Mouse (Mus musculus) cerebellum, adult 9-11 months (tissue): ENCODE data around the gene Creb3.

ENCODE experiments used
- DNase-seq: peaks from one replicate; pipeline ENCODE4 v3.0.0; 2022

Gene Creb3

GRCm38 (mm10) chr4:43558631-43559356, 3.3 kb upstream of the Creb3 start:
- DNase-seq, result no peak

GRCm38 (mm10) chr4:43559519-43560242, 2.5 kb upstream of the Creb3 start:
- no peak for DNase-seq

- DNase-seq, result no peak
Measured at GRCm38 (mm10) chr4:43560243-43560611, 1.9 kb upstream of the Creb3 start.

DNA sequence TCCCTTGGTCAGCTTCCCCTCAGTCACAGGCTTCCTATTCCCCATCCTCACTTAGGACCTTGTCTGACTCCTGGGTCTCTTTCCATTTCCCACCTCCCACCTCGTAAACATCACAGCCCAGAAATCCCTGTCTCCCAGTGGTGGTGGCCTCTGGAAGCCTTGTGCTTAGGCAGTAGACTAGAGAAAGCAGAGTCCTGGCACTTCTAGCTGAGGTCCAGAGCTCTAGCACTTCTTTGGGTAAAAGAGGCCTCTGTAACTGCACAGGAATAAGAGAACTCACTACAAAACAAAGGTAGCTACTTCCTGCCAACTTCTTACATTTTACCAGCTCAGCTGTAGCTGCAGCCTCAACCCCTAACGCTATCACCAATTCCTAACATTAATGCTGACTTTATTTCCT, 1.2 kb upstream of the Creb3 start:
- DNase-seq, result no peak

- no peak for DNase-seq
Measured at GRCm38 (mm10) chr4:43561436-43561996, 616 bp upstream of the Creb3 start.

DNA sequence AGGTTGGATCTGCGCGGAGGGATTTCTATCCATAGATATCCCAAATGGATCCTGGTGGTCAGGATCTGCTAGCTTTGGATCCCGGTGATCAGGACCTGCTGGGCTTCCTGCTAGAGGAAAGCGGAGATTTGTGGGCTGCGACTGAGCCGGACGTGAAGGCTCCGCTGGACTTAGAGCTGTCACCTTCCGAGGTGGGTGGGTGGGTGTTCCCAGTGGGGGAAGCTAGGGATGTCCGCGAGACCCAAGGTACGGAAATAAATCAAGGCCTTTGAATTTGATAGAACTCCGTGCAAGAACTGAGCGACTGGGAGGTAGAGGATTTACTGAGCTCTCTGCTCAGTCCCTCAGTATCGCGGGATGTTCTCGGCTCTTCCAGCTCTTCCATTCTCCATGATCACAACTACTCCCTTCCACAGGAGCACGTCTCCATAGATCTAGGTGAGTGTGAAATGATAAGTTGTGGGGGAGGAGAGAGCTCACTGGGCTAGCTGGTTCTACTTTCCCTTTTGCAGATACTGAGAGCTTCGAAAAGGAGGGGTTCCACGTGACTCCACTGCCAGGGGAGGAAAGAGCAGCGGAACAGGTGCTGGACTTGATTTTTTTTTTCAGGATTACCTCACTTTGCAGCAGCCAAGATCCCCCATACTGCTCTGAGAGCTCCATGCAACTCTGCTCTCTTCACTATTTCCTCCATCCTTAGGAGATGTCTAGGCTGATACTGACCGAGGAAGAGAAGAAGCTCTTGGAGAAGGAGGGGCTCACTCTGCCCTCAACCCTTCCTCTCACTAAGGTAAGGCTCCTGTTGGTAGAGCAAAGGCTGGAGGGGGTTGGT, 853 bp downstream of the Creb3 start:
- no peak for DNase-seq

- DNase-seq, result no peak
Measured at GRCm38 (mm10) chr4:43563601-43563875, 1.4 kb downstream of the Creb3 start.

DNA sequence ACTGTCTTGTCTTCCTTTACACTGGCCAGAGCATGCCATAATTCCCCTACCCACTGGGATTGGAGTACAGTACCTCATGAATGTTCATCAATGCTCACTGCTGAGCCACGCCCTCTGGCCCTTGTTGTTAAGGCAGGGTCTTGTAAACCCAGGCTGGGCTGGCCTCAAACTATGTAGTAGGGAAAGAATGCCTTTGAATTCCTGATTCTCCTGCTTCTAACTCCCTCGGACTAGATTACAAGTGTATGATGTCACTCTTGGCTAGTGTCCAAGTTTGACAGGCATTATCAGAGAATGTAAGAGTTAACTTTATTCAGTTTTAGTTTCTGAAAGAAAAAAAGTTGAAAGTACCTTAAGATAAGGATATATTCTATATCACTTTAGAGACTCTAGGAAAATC, 2.1 kb downstream of the Creb3 start:
- no peak for DNase-seq

DNA sequence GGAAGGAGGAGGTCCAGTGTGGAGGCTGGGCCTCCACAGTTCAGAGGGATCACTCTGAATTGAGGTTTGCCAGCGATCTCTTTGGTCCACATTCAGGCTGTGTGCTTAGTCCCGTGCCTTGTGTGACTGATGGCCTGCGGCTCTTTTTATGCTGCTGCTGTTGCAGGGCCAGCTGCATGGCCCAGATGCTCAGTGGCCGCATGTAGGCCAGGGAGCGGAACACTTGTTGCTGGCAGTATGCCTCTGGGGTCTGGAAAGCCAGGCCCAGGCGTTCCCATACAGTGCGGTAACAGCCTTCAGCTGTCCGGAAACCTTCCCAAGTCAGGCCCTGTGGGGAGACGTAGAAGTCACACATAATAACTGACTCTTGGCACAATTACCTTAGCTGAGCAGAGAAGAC, 5.0 kb downstream of the Creb3 start:
- DNase-seq, result no peak

- no peak for DNase-seq
Measured at GRCm38 (mm10) chr4:43571395-43572045, 9.4 kb downstream of the Creb3 start.

DNA sequence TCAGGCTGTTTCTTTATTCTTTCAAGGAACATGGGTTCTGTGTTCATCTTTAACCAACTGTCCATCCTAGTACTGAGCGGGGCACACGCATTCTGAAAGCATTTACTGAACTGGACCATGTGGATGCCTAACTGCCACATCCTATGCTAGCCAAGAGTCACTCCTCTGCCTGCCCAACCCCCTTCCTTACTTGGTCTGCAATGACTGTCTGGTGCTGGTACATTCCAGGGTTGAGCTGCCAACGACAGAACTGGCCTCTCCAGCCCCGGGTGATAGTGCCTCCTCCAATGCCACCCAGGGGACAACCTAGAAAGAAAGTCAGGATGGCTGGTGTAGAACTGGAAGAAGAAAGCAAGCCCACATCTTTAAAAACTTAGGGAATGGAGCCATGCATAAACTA, 11.4 kb downstream of the Creb3 start:
- DNase-seq, result peak; percentile 5

DNA sequence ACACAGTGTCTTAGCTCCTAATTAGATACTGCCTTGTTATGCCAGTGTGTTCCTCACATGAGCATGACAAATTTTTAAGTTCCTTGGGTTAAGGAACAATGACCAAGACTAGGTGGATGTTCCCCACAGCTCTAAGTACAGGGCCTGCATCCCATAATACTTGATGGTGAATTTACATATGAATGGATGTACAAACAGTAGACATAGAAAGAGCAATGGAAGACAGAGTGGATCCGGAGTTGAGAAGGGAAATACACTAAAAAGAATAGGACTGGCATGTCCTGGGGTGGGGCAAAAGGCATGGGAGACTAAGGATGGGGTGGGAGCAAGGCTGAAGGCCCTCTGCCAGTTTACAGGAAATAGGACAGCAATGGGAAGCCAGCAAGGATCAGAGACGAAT, 13.2 kb downstream of the Creb3 start:
- no peak for DNase-seq

DNA sequence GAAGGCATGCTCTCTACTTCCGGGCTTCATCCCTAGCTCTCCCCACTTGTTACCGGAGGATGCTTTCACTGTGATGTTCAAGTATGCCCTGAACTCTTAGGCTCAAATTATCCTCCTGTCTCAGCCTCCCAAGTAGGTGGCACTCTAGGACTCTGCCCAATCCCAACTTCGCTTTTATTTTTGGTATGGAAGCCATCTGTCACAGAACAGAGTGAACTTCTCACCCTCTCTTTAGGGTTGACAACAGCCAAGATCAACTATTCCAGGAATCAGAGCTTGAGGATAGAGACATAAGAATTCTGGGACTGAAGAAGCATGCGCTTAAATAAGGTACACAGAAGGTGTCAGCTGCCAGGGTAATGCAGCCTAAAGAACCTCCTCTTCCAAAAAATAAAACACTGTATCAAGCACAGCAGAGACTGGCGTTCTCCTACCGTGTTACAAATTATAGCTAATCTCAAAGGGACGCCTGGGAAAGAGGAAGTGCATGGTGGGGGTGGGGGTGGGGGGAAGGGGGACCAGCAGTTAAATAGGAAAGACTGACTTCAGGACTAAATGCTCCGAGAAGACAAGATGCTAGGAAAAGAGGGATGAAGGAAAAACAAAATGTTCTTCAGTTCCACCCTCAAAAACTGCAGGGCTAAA, 15.2 kb downstream of the Creb3 start:
- no peak for DNase-seq

- DNase-seq, result peak; percentile 89
Measured at GRCm38 (mm10) chr4:43578376-43579204, 16.5 kb downstream of the Creb3 start, which contains the start of the genes Rgp1 and Gba2. Rgp1 (plus strand) TSS chr4:43578715. Gba2 (minus strand) TSS chr4:43578873.

DNA sequence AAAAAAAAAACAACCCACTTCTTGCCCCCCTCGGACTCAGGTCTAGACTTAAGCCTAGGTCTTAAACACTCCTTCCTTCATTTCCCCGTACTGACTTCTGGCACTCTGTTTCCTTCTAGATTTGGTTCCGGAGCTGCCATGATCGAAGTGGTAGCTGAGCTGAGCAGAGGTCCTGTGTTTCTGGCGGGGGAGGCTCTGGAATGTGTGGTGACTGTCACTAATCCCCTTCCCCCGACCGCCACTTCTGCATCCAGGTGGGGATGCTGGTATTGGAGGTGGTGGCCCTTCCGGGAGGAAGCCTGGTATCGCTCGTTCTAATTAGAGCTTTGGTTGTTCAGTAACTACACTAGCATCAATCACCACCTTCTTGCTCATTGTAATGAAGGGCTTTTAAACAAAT, 17.1 kb downstream of the Creb3 start:
- DNase-seq, result no peak

GRCm38 (mm10) chr4:43579731-43580130, 17.6 kb downstream of the Creb3 start:
- no peak for DNase-seq

DNA sequence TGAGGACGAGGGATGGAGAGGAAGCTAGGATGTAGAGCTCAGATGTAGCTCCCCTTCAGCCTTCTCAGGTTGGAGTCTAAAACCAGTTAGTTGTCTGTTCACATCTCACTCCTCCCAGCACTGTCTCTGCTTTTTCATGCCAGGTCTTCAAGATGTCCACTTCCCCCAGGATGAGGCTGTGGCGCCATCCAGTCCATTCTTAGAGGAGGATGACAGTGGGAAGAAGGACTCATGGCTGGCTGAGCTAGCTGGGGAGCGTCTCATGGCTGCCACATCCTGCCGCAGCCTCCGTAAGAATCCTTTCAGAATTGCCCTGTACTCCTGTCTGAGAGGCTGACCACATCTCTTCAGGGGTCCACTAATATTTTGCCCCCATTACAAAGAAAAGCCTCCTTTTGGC, 18.6 kb downstream of the Creb3 start:
- no peak for DNase-seq

DNA sequence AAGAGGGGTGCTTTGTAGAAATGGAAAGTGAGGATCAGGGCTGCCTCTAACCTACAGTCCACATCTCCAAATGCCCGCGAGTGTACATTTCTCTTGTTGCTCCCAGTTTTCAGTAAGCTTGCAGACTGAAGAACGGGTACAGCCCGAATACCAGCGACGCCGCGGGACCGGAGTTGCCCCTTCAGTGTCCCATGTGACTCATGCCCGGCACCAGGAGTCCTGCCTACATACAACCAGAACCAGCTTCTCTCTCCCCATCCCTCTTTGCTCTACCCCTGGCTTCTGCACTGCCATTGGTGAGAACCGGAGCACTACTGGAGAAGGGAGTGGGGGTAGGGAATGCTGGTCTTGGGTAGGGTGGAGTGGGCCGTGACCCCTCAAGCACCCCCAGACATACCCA, 19.2 kb downstream of the Creb3 start:
- DNase-seq, result no peak

DNA sequence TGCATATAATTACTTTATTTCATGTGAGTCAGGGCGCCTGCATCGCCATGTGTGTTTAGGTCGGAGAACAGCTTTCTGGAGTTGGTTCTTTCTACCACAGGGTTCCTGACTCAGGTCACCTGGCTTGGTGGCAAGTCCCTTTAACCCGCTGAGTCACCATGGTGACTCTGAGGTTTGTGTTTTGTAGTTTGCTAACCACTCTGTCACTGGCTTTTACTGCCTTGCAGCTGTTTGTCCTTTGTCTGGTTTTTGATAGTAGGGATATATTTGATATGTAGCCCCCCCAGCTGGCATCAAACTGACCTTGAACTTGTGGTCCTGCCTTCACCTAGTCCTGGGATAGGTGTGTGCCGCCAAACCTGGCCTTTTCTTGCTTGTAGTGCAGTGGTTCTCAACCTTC, 20.1 kb downstream of the Creb3 start:
- no peak for DNase-seq

DNA sequence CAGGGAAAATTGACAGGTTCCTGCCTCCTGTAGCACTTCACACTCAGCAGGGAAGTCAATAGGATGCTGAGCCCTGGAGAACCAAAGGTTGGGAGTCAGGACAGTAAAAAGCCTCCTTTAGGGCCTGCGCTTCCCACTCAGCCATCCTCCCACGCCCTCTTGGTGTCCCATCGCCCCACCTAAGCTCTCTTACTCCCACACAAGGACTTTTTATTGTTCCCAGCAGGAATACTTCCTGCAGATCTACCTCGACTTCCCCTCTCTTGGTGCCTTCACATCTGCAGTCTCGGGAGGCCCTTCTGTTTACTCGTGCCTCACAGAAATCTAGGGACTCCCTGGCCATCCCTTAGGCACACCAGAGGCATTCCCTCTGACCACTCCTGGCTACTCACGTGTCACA, 21.3 kb downstream of the Creb3 start:
- DNase-seq, result no peak
